Mouse (Mus musculus) kidney, adult 18-20 months (tissue): ENCODE data around the gene Hs3st6.

ENCODE experiments used
- DNase-seq: peaks from one replicate; pipeline ENCODE4 v3.0.0; 2021

Gene Hs3st6

GRCm38 (mm10) chr17:24773241-24773640 lies 20.5 kb downstream of the Hs3st6 start:
- DNase-seq: no peak

- DNase-seq: no peak
These were observed 22.4 kb downstream of the Hs3st6 start for GRCm38 (mm10) chr17:24775173-24775572.

- DNase-seq: no peak
These were observed 24.3 kb downstream of the Hs3st6 start for GRCm38 (mm10) chr17:24777073-24777472.

GRCm38 (mm10) chr17:24780821-24781220 lies 28.0 kb downstream of the Hs3st6 start:
- no peak for DNase-seq

- no peak for DNase-seq
These were observed 39.4 kb downstream of the Hs3st6 start for GRCm38 (mm10) chr17:24792190-24792589.

- no peak for DNase-seq
These were observed 42.0 kb downstream of the Hs3st6 start for GRCm38 (mm10) chr17:24794791-24795190.

- DNase-seq: no peak
These were observed 44.2 kb downstream of the Hs3st6 start for GRCm38 (mm10) chr17:24796969-24797368.

GRCm38 (mm10) chr17:24798229-24798628 lies 45.4 kb downstream of the Hs3st6 start:
- DNase-seq: no peak

GRCm38 (mm10) chr17:24799476-24799875 lies 46.7 kb downstream of the Hs3st6 start:
- no peak for DNase-seq

- DNase-seq: no peak
These were observed 47.7 kb downstream of the Hs3st6 start for GRCm38 (mm10) chr17:24800524-24800923.

GRCm38 (mm10) chr17:24803952-24804951 lies 51.5 kb downstream of the Hs3st6 start, which contains the start of gene Meiob:
Gene Meiob, plus strand, starts transcription at chr17:24804289.
- peak; percentile 83 for DNase-seq
